Mouse (Mus musculus): Measurements from ENCODE around the gene Ano10.

DNA sequence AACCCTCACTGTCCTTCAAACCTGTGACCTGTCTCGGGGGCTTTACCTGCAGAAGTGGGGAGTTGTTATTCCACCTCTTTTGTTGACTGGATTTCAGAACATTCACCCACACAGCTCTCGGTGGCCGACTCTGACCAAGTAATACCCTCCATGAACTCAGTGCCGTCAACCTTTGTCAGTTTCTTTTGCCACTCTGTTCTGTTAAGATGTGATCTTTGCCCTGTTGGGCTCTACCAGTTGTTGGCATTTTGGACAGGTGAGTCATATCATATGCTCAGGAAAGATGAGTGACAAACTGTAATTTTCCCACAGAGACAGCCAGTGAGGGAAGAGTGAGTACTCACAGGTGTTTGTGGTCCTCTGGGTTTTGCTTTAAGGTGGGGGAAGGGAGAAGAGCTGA is 129.7 kb downstream of the Ano10 start:
- TF ChIP-seq CTCF (IDR thresholded peaks at IDR 0.05; ENCODE audit: control insufficient read depth, insufficient read depth, low read length) (no peak), POLR2A (IDR thresholded peaks at IDR 0.05; ENCODE audit: borderline replicate concordance, control insufficient read depth, low read depth, low read length) (no peak)

Measured in bone marrow, adult 2 months (tissue).